Mouse (Mus musculus) telencephalon, adult 2 months (tissue): ENCODE data around the gene Ppm1m.
A peak's percentile ranks its signal among the peaks of the same experiment; 100 is the strongest.

Experiments used
- DNase-seq: peaks from one replicate; pipeline ENCODE4 v3.0.0-alpha.2; 2011; ENCODE audit warnings: low read depth, low spot score

Ppm1m gene

GRCm38 (mm10) chr9:106159784-106160301 lies 39.7 kb downstream of the Ppm1m start:
- DNase-seq = peak; percentile 91

GRCm38 (mm10) chr9:106159237-106159636 lies 40.3 kb downstream of the Ppm1m start:
- no peak for DNase-seq

GRCm38 (mm10) chr9:106158037-106158491 lies 41.5 kb downstream of the Ppm1m start, which contains the start of gene Glyctk:
TSS of gene Glyctk (minus strand) at chr9:106158138.
- no peak for DNase-seq

- no peak for DNase-seq
Observed at GRCm38 (mm10) chr9:106157623-106157925, 42.0 kb downstream of the Ppm1m start.

- no peak for DNase-seq
Observed at GRCm38 (mm10) chr9:106156921-106157622, 42.5 kb downstream of the Ppm1m start.

GRCm38 (mm10) chr9:106156419-106156818 lies 43.1 kb downstream of the Ppm1m start:
- no peak for DNase-seq

- no peak for DNase-seq
Observed at GRCm38 (mm10) chr9:106154106-106154505, 45.4 kb downstream of the Ppm1m start.

- no peak for DNase-seq
Observed at GRCm38 (mm10) chr9:106149399-106149754, 50.2 kb downstream of the Ppm1m start.

GRCm38 (mm10) chr9:106148541-106149398 lies 50.8 kb downstream of the Ppm1m start:
- DNase-seq = no peak

GRCm38 (mm10) chr9:106147851-106148431 lies 51.6 kb downstream of the Ppm1m start:
- DNase-seq = no peak

GRCm38 (mm10) chr9:106147281-106147680 lies 52.3 kb downstream of the Ppm1m start:
- no peak for DNase-seq

GRCm38 (mm10) chr9:106145582-106145981 lies 54.0 kb downstream of the Ppm1m start:
- DNase-seq = no peak
